24 mouse cellular contexts compared by ENCODE assay signal in genomic region chr13:111824178-111824577, GRCm38 (mm10).
"Had no signal": no experiment of that assay in that cellular context is flagged by ENCODE, and none has a peak within 500 bp of the region (broad histone marks: within the 10 kb centered on the region; RNA-seq: fewer than 3 reads in every experiment).

No protein-coding gene starts in this region.

- H3K36me3 ChIP-seq: heart, embryonic 13.5 days; heart, embryonic 15.5 days; hindbrain, embryonic 13.5 days; hindbrain, embryonic 15.5 days; kidney, embryonic 15.5 days; limb, embryonic 13.5 days; limb, embryonic 15.5 days had no signal

- H3K27ac ChIP-seq: gastrocnemius, adult 2 months; heart, embryonic 13.5 days; heart, embryonic 15.5 days; hindbrain, embryonic 13.5 days; hindbrain, embryonic 15.5 days; hindbrain, postnatal 0 days; kidney, embryonic 15.5 days; kidney, postnatal 0 days; limb, embryonic 13.5 days; limb, embryonic 15.5 days had no signal

- H3K4me2 ChIP-seq: heart, embryonic 13.5 days; heart, embryonic 15.5 days; hindbrain, embryonic 13.5 days; hindbrain, embryonic 15.5 days; kidney, embryonic 15.5 days; limb, embryonic 13.5 days; limb, embryonic 15.5 days had no signal

- H3K9ac ChIP-seq: heart, embryonic 13.5 days; heart, embryonic 15.5 days; hindbrain, embryonic 13.5 days; hindbrain, embryonic 15.5 days; kidney, embryonic 15.5 days; limb, embryonic 13.5 days; limb, embryonic 15.5 days had no signal

- H3K4me3 ChIP-seq: gastrocnemius, adult 2 months; heart, embryonic 13.5 days; heart, embryonic 15.5 days; hindbrain, embryonic 13.5 days; hindbrain, embryonic 15.5 days; kidney, embryonic 15.5 days; limb, embryonic 13.5 days; limb, embryonic 15.5 days had no signal

- ATAC-seq: hindbrain, postnatal 0 days; intestine, embryonic 16.5 days had no signal

- DNase-seq: gastrocnemius, adult 2 months; gastrocnemius, postnatal 10 days; gastrocnemius, postnatal 25 days; heart, adult 18-20 months; heart, postnatal 14 days; heart, postnatal 36 days; kidney, adult 11 months; kidney, adult 2 months; kidney, adult 9 months; kidney, postnatal 14 days; kidney, postnatal 36 days; layer of hippocampus, adult 9-11 months; layer of hippocampus, postnatal 36 days; left cerebral cortex, postnatal 4 days had no signal

- H3K9me3 ChIP-seq: heart, embryonic 13.5 days; heart, embryonic 15.5 days; hindbrain, embryonic 13.5 days; hindbrain, embryonic 15.5 days; kidney, embryonic 15.5 days; limb, embryonic 13.5 days; limb, embryonic 15.5 days had no signal

- H3K27me3 ChIP-seq: heart, embryonic 13.5 days; heart, embryonic 15.5 days; hindbrain, embryonic 13.5 days; hindbrain, embryonic 15.5 days; kidney, embryonic 15.5 days; limb, embryonic 13.5 days; limb, embryonic 15.5 days had no signal

- H3K4me1 ChIP-seq: heart, embryonic 13.5 days; heart, embryonic 15.5 days; hindbrain, embryonic 13.5 days; hindbrain, embryonic 15.5 days; limb, embryonic 13.5 days; limb, embryonic 15.5 days had no signal
